Mouse (Mus musculus): ENCODE measurements at regions not wholly inside any gene's neighbourhood (a gene's known extent, or its start where the extent isn't known, plus 50 kb on each side); places are given as distances from the start of the nearest gene placed in this dataset.
A peak's percentile ranks its signal among the peaks of the same experiment; 100 is the strongest.
"Not testable (repeated sequence)": the region's sequence is repeated elsewhere in the genome, so short reads cannot be mapped to it uniquely, and the experiment has no call there.

- not testable (repeated sequence) for DNase-seq
These were observed 330.6 kb downstream of the 9430069I07Rik start for GRCm38 (mm10) chr15:34027111-34027510.

- no peak for DNase-seq
These were observed 332.3 kb downstream of the 9430069I07Rik start for GRCm38 (mm10) chr15:34025396-34025795.

- peak; percentile 43 to 68 for DNase-seq
These were observed 335.8 kb downstream of the 9430069I07Rik start for GRCm38 (mm10) chr15:34021857-34022256.

- peak; percentile 16 to 43 for DNase-seq
These were observed 341.1 kb downstream of the 9430069I07Rik start for GRCm38 (mm10) chr15:34016397-34017156.

- DNase-seq = no peak
These were observed 349.1 kb downstream of the 9430069I07Rik start for GRCm38 (mm10) chr15:34008591-34008990.

- no peak for DNase-seq
These were observed 365.3 kb downstream of the 9430069I07Rik start for GRCm38 (mm10) chr15:33992383-33992782.

- DNase-seq = peak in 1 of 2 experiments; percentile 26
These were observed 382.6 kb downstream of the 9430069I07Rik start for GRCm38 (mm10) chr15:33975077-33975476.

GRCm38 (mm10) chr15:33973466-33973865 is 384.2 kb downstream of the 9430069I07Rik start:
- DNase-seq = no peak

GRCm38 (mm10) chr15:33969409-33969808 is 388.3 kb downstream of the 9430069I07Rik start:
- DNase-seq = no peak

- peak; percentile 47 to 61 for DNase-seq
These were observed 422.5 kb downstream of the 9430069I07Rik start for GRCm38 (mm10) chr15:33935013-33935664.

- no peak for DNase-seq
These were observed 431.2 kb downstream of the 9430069I07Rik start for GRCm38 (mm10) chr15:33926446-33926845.

GRCm38 (mm10) chr15:33924094-33924890 is 433.4 kb downstream of the 9430069I07Rik start:
- DNase-seq = no peak

GRCm38 (mm10) chr15:33914891-33915290 is 442.8 kb downstream of the 9430069I07Rik start:
- DNase-seq = no peak

- no peak for DNase-seq
These were observed 450.8 kb downstream of the 9430069I07Rik start for GRCm38 (mm10) chr15:33906727-33907479.

GRCm38 (mm10) chr15:33896076-33896475 is 461.6 kb downstream of the 9430069I07Rik start:
- DNase-seq = no peak

- DNase-seq = no peak
These were observed 467.1 kb downstream of the 9430069I07Rik start for GRCm38 (mm10) chr15:33890606-33891005.

- DNase-seq = no peak
These were observed 468.8 kb downstream of the 9430069I07Rik start for GRCm38 (mm10) chr15:33888865-33889368.

- DNase-seq = no peak
These were observed 495.4 kb downstream of the 9430069I07Rik start for GRCm38 (mm10) chr15:33862224-33862752.

- no peak for DNase-seq
These were observed 532.1 kb downstream of the 9430069I07Rik start for GRCm38 (mm10) chr15:33825435-33826088.

- no peak for DNase-seq
These were observed 532.8 kb downstream of the 9430069I07Rik start for GRCm38 (mm10) chr15:33824826-33825225.

GRCm38 (mm10) chr15:33780960-33781359 is 576.7 kb downstream of the 9430069I07Rik start:
- no peak for DNase-seq
